ENCODE assay signal across 8 mouse cellular contexts in the genomic region with DNA sequence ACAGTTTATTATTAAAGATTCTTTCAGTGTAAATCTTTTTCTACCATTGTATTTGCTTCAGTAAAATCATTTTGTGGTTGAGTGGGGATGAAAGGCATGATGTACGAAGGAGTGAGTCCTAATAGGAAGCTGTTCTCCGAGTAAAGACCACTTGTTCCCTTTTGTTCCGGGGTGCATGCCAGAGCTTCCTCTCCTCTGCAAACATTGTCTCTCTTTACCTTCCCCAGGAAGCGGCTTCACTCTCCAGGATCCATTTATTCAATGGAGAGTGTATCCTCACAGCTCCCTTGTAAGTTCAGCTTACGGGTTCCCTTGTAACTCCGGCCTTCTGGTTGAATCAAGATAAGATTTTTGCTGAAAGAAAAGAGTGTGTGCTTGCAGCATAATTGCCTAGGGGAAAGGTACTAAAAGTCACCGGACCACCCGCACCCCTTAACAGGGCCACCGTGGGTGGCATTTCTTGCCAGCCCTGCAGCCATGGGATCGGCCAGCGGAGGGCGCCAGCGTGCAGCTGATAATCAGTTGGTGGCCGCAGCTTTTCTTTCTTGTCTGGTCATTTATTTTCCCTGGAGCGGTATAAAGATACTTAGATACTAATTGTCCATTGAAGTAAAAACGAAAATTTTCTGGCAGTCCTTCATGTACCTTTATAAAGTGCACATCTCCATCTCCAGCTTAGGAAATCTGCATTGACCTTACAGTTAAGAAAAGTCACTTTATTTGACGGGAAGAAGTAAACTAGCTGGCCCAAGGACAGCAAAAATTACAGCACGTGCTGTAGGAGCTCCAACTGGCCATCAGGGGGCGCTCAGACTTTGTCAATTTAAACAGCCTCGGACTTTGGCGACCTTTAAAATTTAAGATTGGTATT. TPM values are rescaled to one million over a fixed set of nuclear protein-coding genes. Genes with fewer than 3 reads are reported as not detected.
DNase-seq lines count a peak whose midpoint lies in the region; ATAC-seq lines count a peak whose summit lies in the region.

No protein-coding gene starts in this region.

- peaks cover 12% of the 10 kb centered on the region for H3K27me3 ChIP-seq in hindbrain, embryonic 11.5 days (ENCODE audit: control insufficient read depth, insufficient read depth, low read length)
- H3K27me3 ChIP-seq in lung, embryonic 16.5 days (ENCODE audit: control insufficient read depth, insufficient read depth, low read depth, low read length): no peaks in the 10 kb centered on the region

- peak overlapping the region; percentile 47; the same call in 1 of the 2 replicates for H3K27ac ChIP-seq in hindbrain, embryonic 11.5 days (ENCODE audit: low read depth, low read length)
- H3K27ac ChIP-seq in lung, embryonic 16.5 days (ENCODE audit: low read length): peak overlapping the region; percentile 16; the same call in 1 of the 2 replicates

- ATAC-seq in hindbrain, embryonic 11.5 days (ENCODE audit: low FRiP score): peak; percentile 75
- peak; percentile 82 for ATAC-seq in lung, embryonic 16.5 days (ENCODE audit: low read depth)

- no peaks in the 10 kb centered on the region for H3K4me1 ChIP-seq in hindbrain, embryonic 11.5 days (replicated peaks; ENCODE audit: control insufficient read depth, insufficient read depth, low read length)
- peaks cover 5% of the 10 kb centered on the region for H3K4me1 ChIP-seq in lung, embryonic 16.5 days (replicated peaks; ENCODE audit: control insufficient read depth, insufficient read depth, low read length)

- peak overlapping the region; percentile 22 for H3K4me3 ChIP-seq in hindbrain, embryonic 11.5 days (ENCODE audit: low read depth, low read length)
- peak overlapping the region; percentile 36 for H3K4me3 ChIP-seq in lung, embryonic 16.5 days (ENCODE audit: low read length)

- peak overlapping the region; percentile 40 for H3K4me2 ChIP-seq in hindbrain, embryonic 11.5 days (replicated peaks; ENCODE audit: low read depth, low read length)
- peak overlapping the region; percentile 65 for H3K4me2 ChIP-seq in lung, embryonic 16.5 days (ENCODE audit: low read depth, low read length)

- DNase-seq in Muller cell, postnatal 12 days (ENCODE audit: inconsistent ontology term): peak; percentile 90
- peak; percentile 64 for DNase-seq in cerebellum, adult 9-11 months
- peak; percentile 67 to 82 for DNase-seq in frontal cortex, postnatal 10 days (ENCODE audit: low spot score in 2 of 2)
- DNase-seq in hindbrain, embryonic 11.5 days (ENCODE audit: low spot score): peak; percentile 94
- DNase-seq in layer of hippocampus, adult 9-11 months: peak; percentile 65
- peak; percentile 76 for DNase-seq in ovary, postnatal 10 days (ENCODE audit: low spot score)
- DNase-seq in thymus, postnatal 0 days (ENCODE audit: low spot score): peak; percentile 67

- H3K9me3 ChIP-seq in hindbrain, embryonic 11.5 days (ENCODE audit: control insufficient read depth, low read length): no peaks in the 10 kb centered on the region
- no peaks in the 10 kb centered on the region; the same call in 1 of the 2 replicates for H3K9me3 ChIP-seq in lung, embryonic 16.5 days (ENCODE audit: control insufficient read depth, low read length)

- no peaks in the 10 kb centered on the region for H3K36me3 ChIP-seq in hindbrain, embryonic 11.5 days (ENCODE audit: control insufficient read depth, insufficient read depth, low read length)
- H3K36me3 ChIP-seq in lung, embryonic 16.5 days (ENCODE audit: control insufficient read depth, insufficient read depth, low read length): no peaks in the 10 kb centered on the region

- H3K9ac ChIP-seq in hindbrain, embryonic 11.5 days (ENCODE audit: low read depth, low read length): no peak overlapping the region
- H3K9ac ChIP-seq in lung, embryonic 16.5 days (ENCODE audit: low read length): peak overlapping the region; percentile 33; the same call in 1 of the 2 replicates

- WGBS in hindbrain, embryonic 11.5 days: under 1% methylated on average over 21 of the region's 21 CpGs
- WGBS in lung, embryonic 16.5 days: 2% methylated on average over 21 of the region's 21 CpGs

RNA-seq across cellular contexts. Expression of gene Xrn2, which starts 53.6 kb away (rescaled TPM):
- polyA plus RNA-seq in hindbrain, embryonic 11.5 days (2014; fragmentation: Nextera tagmentation; extraction: Ambion mirVana): 102 and 111 TPM in 2 replicates
- 74.7 and 79.3 TPM in 2 replicates for polyA plus RNA-seq in lung, embryonic 16.5 days (2015; fragmentation: Nextera tagmentation; extraction: Ambion mirVana)
- polyA plus RNA-seq in thymus, postnatal 0 days (2015; fragmentation: Nextera tagmentation; extraction: Ambion mirVana): 76.1 and 87.8 TPM in 2 replicates

Comparison
In these comparisons a context has a peak if more than half of its experiments do, and no peak if none do; other contexts are left out.
1. Peak in every context shown above with its lines: DNase-seq, ATAC-seq, H3K4me3 ChIP-seq and H3K27ac ChIP-seq.